Mouse (Mus musculus) midbrain, postnatal 0 days (tissue): ENCODE results near the gene Dnajb14. TPM values are rescaled to one million over a fixed set of nuclear protein-coding genes. Genes with fewer than 3 reads are reported as not detected.
A peak's percentile ranks its signal among the peaks of the same experiment; 100 is the strongest.

Experiments
- ATAC-seq: fragments of 200-750 bp; cut with Nextera tagmentation; 2 replicates; pipeline ENCODE4 v1.8.0; 2017; ENCODE audit warnings: moderate number of reproducible peaks, mild to moderate bottlenecking, moderate TSS enrichment, moderate library complexity; ENCODE audit not compliant: low FRiP score
- DNase-seq: peaks from one replicate; pipeline ENCODE4 v3.0.0-alpha.2; 2015; ENCODE audit warnings: low spot score
- H3K27ac ChIP-seq: fragments of 300-500 bp; sonication (generic); 2 replicates; pipeline ENCODE4 v1.5.1; 2014; ENCODE audit warnings: low read depth, mild to moderate bottlenecking, low read length, mixed read lengths
- H3K27me3 ChIP-seq: fragments of 300-500 bp; sonication (generic); 2 replicates; pipeline ENCODE4 v1.6.1; 2014; ENCODE audit warnings: low read length, control low read depth, mixed read lengths; ENCODE audit not compliant: insufficient read depth
- H3K36me3 ChIP-seq: fragments of 300-500 bp; sonication (generic); 2 replicates; pipeline ENCODE4 v1.6.1; 2014; ENCODE audit warnings: low read length, control low read depth, mixed read lengths; ENCODE audit not compliant: insufficient read depth
- H3K4me1 ChIP-seq: fragments of 300-500 bp; sonication (generic); 2 replicates; pipeline ENCODE4 v1.6.1; 2014; ENCODE audit warnings: mild to moderate bottlenecking, control low read depth, antibody characterized with exemption, low read length, mixed read lengths; ENCODE audit not compliant: insufficient read depth
- H3K4me2 ChIP-seq: fragments of 300-500 bp; sonication (generic); 2 replicates; pipeline ENCODE4 v1.6.1; 2014; ENCODE audit warnings: low read depth, mild to moderate bottlenecking, low read length, mixed read lengths; ENCODE audit not compliant: poor library complexity, severe bottlenecking
- H3K4me3 ChIP-seq: fragments of 300-500 bp; sonication (generic); 2 replicates; pipeline ENCODE4 v1.5.1; 2014; ENCODE audit warnings: low read depth, mild to moderate bottlenecking, low read length, moderate library complexity
- H3K9ac ChIP-seq: fragments of 300-500 bp; sonication (generic); replicated peaks from 2 replicates; pipeline ENCODE4 v1.6.1; 2014; ENCODE audit warnings: mild to moderate bottlenecking, low read length, moderate library complexity, mixed read lengths; ENCODE audit not compliant: poor library complexity, severe bottlenecking
- H3K9me3 ChIP-seq: fragments of 300-500 bp; sonication (generic); 2 replicates; pipeline ENCODE4 v1.6.1; 2016; ENCODE audit warnings: low read length, control low read depth
- CTCF ChIP-seq: IDR thresholded peaks from 2 replicates; pipeline ENCODE4 v1.5.1; 2016; ENCODE audit warnings: antibody characterized with exemption, mild to moderate bottlenecking
- WGBS: fragments of 180-500 bp; shearing (Covaris S2); extraction: QIAGEN DNeasy Blood & Tissue Kit; methylation state at CpG from one replicate; pipeline ENCODE4 v1.1.7; 2014; 5-methylcytosine and 5-hydroxymethylcytosine counted together
- polyA plus RNA-seq: library from polyadenylated mRNA; unstranded; fragments of >200 nt; fragmentation: Nextera tagmentation; extraction: Ambion mirVana; gene quantifications from 2 replicates; pipeline ENCODE4 v1.2.1, GENCODE M21; 2015
- total RNA-seq: library from RNA; depleted of rRNA; stranded (reverse); fragments of >200 nt; gene quantifications from 2 replicates; pipeline ENCODE4 v1.2.3, GENCODE M21; 2014; rRNA removed

Dnajb14 gene
- 23.1 and 24.3 TPM in 2 replicates for total RNA-seq
- polyA plus RNA-seq, result 16.9 and 17.2 TPM in 2 replicates

DNA sequence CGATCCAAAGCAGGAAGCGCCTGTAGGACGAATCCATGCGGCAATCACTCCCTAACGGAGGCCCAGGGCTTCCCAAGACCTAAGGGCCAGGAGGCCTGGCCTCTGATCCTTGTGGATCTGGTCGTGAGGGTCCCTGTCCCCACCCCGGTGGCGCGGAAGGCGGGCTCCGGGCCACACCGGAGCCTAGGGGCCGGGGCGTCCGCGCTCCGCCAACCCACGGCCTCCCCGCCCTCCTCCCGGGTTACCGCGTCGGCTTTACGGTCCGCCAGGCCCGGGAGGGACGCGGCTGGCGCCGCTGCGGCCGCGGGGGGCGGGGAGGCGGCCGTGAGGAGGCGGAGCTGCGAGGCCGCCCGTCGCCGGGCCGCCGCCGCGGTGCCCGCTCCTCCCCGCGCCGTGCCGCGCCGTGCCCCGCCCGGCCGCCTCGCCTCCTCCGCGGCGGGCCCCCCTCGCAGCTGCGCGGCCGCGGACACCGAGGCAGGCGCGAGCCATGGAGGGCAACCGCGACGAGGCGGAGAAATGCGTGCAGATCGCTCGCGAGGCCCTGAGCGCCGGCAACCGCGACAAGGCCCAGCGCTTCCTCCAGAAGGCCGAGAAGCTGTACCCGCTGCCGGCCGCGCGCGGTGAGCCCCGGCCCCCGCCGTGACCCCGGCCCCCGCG is at the start of gene Dnajb14:
Dnajb14 (plus strand) TSS at position 239 of the 657 bp plus-strand sequence.
- H3K4me1 ChIP-seq, result 0 out of 2 replicates have a peak, but pooled peaks cover 10% of the 10 kb centered on the region
- no peaks in the 10 kb centered on the region for H3K27me3 ChIP-seq
- peak within 1 kb of the TSS; percentile 97 for H3K9ac ChIP-seq
- no peaks in the 10 kb centered on the region for H3K36me3 ChIP-seq
- H3K4me2 ChIP-seq, result peak within 1 kb of the TSS; percentile 90
- peak within 1 kb of the TSS; percentile 97 for H3K27ac ChIP-seq
- under 1% methylated on average over 56 of the region's 94 CpGs for WGBS
- TF ChIP-seq CTCF, result no peak
- ATAC-seq, result peak; percentile 3; the same call in 1 of the 2 replicates
- DNase-seq, result peak; percentile 60
- no peaks in the 10 kb centered on the region for H3K9me3 ChIP-seq
- peak within 1 kb of the TSS; percentile 90 for H3K4me3 ChIP-seq

DNA sequence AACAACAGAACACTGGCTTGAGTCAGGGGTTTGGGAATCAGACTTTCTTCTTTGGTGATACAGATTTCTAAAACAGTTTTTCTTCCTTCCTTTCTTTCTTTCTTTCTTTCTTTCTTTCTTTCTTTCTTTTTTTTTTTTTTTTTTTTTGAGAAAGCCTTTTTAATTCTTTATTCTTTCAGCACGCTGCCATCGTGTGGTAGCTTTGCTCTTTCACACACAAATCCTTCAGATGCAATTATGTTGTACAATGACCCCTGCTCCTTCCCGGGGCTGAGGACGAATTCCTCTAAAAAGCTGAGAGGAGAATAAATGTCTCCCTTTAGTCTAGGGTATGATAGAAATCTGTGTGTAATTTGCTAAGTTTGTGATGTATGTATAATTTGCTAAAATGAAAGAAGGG is 48.8 kb upstream of the Dnajb14 start:
- 8% methylated on average over 4 of the region's 4 CpGs for WGBS
- Histone ChIP-seq H3K4me2 (no peak overlapping the region), H3K9ac (no peak overlapping the region), H3K27ac (no peak overlapping the region), H3K9me3 (no peaks in the 10 kb centered on the region), H3K4me3 (no peak overlapping the region), H3K27me3 (no peaks in the 10 kb centered on the region), H3K4me1 (no peaks in the 10 kb centered on the region), H3K36me3 (no peaks in the 10 kb centered on the region)
- ATAC-seq, result no peak
- DNase-seq, result peak; percentile 43
- peak; percentile 56 for TF ChIP-seq CTCF

DNA sequence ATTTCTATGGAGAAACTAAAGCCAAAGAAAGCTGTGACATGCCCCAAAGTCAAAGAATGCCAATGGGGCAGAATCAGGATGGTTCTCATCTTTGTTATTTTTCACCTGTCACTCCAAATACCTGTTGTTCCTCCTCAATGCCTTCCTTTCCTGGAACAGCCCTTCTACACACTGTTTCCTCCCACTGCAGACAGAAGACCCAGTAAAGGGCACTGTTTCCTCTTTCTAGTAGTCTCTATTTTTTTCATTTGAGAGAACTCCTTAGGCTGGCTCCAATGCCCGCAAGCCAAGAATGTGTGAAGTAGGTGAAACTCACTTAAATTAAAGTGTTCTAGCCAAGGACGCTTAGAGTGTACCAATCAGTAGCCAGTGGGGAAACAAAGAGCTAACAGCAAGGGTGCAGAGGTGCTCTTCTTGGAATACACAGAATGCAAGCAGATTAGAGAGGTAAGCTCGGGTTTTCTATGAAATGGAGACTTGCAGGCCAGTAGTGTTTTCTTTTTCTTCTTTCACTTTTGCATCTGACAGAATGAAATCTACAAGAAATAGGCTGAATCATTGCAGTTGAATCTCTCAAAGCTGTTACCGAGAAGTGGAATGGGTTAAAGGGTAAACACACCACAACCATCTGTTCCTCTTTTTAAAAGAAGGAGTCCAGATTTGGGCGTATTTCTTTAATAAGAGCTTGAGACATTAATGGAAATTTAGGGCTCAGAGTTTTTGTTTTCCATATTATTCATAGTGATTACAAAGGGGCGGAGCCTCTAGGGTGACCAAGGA is 46.6 kb upstream of the Dnajb14 start:
- Histone ChIP-seq H3K4me2 (no peak overlapping the region), H3K36me3 (no peaks in the 10 kb centered on the region), H3K4me1 (no peaks in the 10 kb centered on the region), H3K4me3 (no peak overlapping the region), H3K27me3 (no peaks in the 10 kb centered on the region), H3K27ac (no peak overlapping the region), H3K9me3 (no peaks in the 10 kb centered on the region), H3K9ac (no peak overlapping the region)
- no peak for TF ChIP-seq CTCF
- ATAC-seq (no peak), DNase-seq (no peak)
- WGBS, result 83% methylated on average over 6 of the region's 6 CpGs

DNA sequence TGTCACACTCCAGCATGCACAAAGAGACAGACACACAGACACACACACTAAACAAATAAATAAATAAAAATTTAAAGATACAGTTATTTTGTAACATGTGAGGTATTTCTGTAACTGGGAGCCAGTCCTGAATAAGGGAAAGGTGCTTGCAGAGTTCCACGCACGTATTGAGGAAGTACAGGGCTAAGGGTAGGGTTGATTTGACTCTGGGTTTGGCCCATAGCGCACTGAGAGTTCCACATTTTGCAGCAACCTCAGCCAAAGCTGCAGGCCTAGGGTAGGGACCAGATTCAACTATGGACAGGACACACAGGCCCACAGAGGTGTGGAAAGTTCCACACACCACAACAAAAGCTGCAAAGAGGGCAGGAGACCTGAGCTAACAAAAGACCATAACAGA is 44.2 kb upstream of the Dnajb14 start:
- H3K4me2 ChIP-seq, result no peak overlapping the region
- no peaks in the 10 kb centered on the region for H3K36me3 ChIP-seq
- no peaks in the 10 kb centered on the region for H3K9me3 ChIP-seq
- H3K4me1 ChIP-seq, result no peaks in the 10 kb centered on the region
- H3K27ac ChIP-seq, result no peak overlapping the region
- H3K9ac ChIP-seq, result no peak overlapping the region
- TF ChIP-seq CTCF, result no peak
- no peak for DNase-seq
- ATAC-seq, result no peak
- no peak overlapping the region for H3K4me3 ChIP-seq
- 91% methylated on average over 3 of the region's 3 CpGs for WGBS
- H3K27me3 ChIP-seq, result no peaks in the 10 kb centered on the region

DNA sequence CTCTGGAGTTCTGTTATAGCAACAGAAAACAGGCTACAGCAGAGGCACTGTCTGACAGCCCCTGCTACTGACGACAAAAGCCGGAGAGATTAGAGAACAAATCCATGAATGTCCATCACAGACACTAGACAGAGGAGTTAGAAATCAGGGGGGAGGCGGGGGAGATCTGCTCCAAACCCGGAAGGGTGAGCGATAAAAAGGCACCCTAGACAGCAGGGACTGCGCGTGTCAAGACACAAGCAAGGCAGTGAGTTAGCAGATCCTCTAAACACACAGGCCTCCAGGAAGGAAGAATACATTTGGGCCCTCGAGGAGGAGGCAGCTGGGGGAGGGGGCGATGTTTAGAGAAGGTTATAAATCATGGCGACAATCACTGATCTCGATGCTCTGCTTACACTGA is 39.8 kb upstream of the Dnajb14 start:
- no peak overlapping the region for H3K27ac ChIP-seq
- no peaks in the 10 kb centered on the region for H3K36me3 ChIP-seq
- H3K27me3 ChIP-seq, result no peaks in the 10 kb centered on the region
- H3K4me3 ChIP-seq, result no peak overlapping the region
- no peaks in the 10 kb centered on the region for H3K4me1 ChIP-seq
- H3K9ac ChIP-seq, result no peak overlapping the region
- H3K4me2 ChIP-seq, result no peak overlapping the region
- TF ChIP-seq CTCF, result no peak
- ATAC-seq, result no peak
- DNase-seq, result no peak
- H3K9me3 ChIP-seq, result no peaks in the 10 kb centered on the region
- WGBS, result 25% methylated on average over 11 of the region's 11 CpGs

DNA sequence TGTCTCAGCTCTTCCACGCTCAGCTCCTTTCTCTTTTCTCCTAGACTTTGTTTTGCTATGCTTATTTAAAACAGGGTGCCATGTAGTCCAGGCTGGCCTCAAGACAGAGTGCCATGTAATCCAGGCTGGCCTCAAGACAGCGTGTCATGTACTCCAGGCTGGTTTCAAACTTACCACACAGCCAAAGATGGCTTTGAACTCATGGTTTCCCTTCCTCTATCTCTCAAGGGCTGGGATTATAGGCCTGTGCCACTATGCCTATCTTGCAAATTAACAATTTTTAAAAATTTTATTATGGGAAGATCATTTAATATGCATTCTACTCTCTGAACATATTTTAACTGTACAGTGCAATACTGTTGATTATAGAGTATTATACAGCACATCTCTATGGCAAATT is 36.3 kb upstream of the Dnajb14 start:
- WGBS, result 85% methylated on average over 2 of the region's 2 CpGs
- Histone ChIP-seq H3K9me3 (no peaks in the 10 kb centered on the region), H3K4me2 (no peak overlapping the region), H3K4me1 (no peaks in the 10 kb centered on the region), H3K27ac (no peak overlapping the region), H3K36me3 (no peaks in the 10 kb centered on the region; the same call in 1 of the 2 replicates), H3K9ac (no peak overlapping the region), H3K4me3 (no peak overlapping the region), H3K27me3 (no peaks in the 10 kb centered on the region)
- ATAC-seq, result no peak
- no peak for DNase-seq
- TF ChIP-seq CTCF, result no peak
